Mouse (Mus musculus): Measurements from ENCODE around the gene Xpo6.

GRCm38 (mm10) chr7:126166571-126166970, 33.7 kb downstream of the Xpo6 start:
- TF ChIP-seq CTCF (IDR thresholded peaks at IDR 0.05; ENCODE audit: low read depth, low read length), result no peak
- TF ChIP-seq POLR2A (IDR thresholded peaks at IDR 0.05; ENCODE audit: extremely low read depth, insufficient read depth, low read length), result no peak
